Mouse (Mus musculus): ENCODE data around the gene Foxj3. TPM values are rescaled to one million over a fixed set of nuclear protein-coding genes. Genes with fewer than 3 reads are reported as not detected.

Gene Foxj3
- total and polyA plus RNA-seq, 3 experiments, result 13.4 to 33.9 (median 15.3) TPM

DNA sequence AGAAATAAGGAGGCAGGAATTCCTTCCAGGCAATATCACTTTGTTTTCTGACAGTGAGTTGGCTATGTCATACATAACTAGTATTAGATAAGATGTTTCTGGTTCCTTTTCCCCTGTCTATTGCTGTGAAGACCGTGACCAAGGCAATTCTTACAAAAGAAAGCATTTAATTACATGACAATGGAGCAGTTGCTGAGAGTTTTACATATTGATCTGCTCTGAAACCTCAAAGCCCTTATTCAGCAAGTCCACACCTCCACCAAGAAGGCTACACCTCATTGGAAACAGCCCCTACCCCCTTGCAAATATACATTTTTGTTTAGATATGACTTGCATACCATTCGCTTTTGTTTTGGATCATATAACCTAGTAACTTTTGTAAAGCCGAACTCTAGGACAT lies 55.7 kb downstream of the Foxj3 start:
- peaks cover 2 to 23% of the 10 kb centered on the region in 2 experiments; a peak in 2 of 4 replicates for H3K4me1 ChIP-seq (ENCODE audit: control insufficient read depth in 1 of 2, insufficient read depth in 2 of 2)
- peaks cover 6 to 16% of the 10 kb centered on the region in 2 experiments for H3K36me3 ChIP-seq (replicated peaks in 1 of 2; ENCODE audit: control insufficient read depth in 1 of 2, insufficient read depth in 1 of 2, low read length in 1 of 2)
- H3K27ac ChIP-seq (ENCODE audit: insufficient read depth, low read depth), result no peak overlapping the region
- H3K9ac ChIP-seq (ENCODE audit: insufficient read depth, low read depth), result no peak overlapping the region
- no peaks in the 10 kb centered on the region for H3K9me3 ChIP-seq (replicated peaks; ENCODE audit: low read length)
- in situ Hi-C loops (cut with MboI; ENCODE audit: low pct_ligation_motif_present, low pct_unique_long_range_greater_than_20kb, low sequenced_read_pairs) (no loop called here), dilution Hi-C loops (cut with MboI; ENCODE audit: extremely low pct_ligation_motif_present, extremely low pct_unique_long_range_greater_than_20kb, low sequenced_read_pairs) (no loop called here)
- no peak overlapping the region for H3K4me3 ChIP-seq (replicated peaks in 1 of 3; ENCODE audit: low read depth in 2 of 3, low read length in 2 of 3, poor library complexity in 1 of 3)
- H3K4me2 ChIP-seq (ENCODE audit: insufficient read depth, low read depth, poor library complexity, severe bottlenecking), result no peak overlapping the region
- H3K79me2 ChIP-seq (replicated peaks; ENCODE audit: control insufficient read depth, extremely low read depth, insufficient read depth, poor library complexity, severe bottlenecking), result peaks cover 6% of the 10 kb centered on the region; the same call in 1 of the 2 replicates
- no peaks in the 10 kb centered on the region for H3K27me3 ChIP-seq (replicated peaks)
- no peak for DNase-seq (ENCODE audit: extremely low read depth)
- no peak for TF ChIP-seq SMC3 (IDR thresholded peaks at IDR 0.05; ENCODE audit: low read depth, low read length)
- no peak for TF ChIP-seq HCFC1 (IDR thresholded peaks at IDR 0.05; ENCODE audit: low read depth, low read length)
- TF ChIP-seq NELFE (IDR thresholded peaks at IDR 0.05; ENCODE audit: low read depth, low read length), result no peak
- TF ChIP-seq MAFK (IDR thresholded peaks at IDR 0.05; ENCODE audit: insufficient replicate concordance, low read length), result no peak
- TF ChIP-seq EP300 (IDR thresholded peaks at IDR 0.05; ENCODE audit: low read length), result no peak
- no peak for TF ChIP-seq RAD21 (IDR thresholded peaks at IDR 0.05; ENCODE audit: low read depth, low read length)
- no peak for TF ChIP-seq JUN (IDR thresholded peaks at IDR 0.05; ENCODE audit: insufficient read depth, low read depth, low read length)
- no peak for TF ChIP-seq ZMIZ1 (IDR thresholded peaks at IDR 0.05; ENCODE audit: low read depth, low read length)
- TF ChIP-seq CTCF (conservative IDR thresholded peaks at IDR 0.05 in 1 of 2, IDR thresholded peaks at IDR 0.05 in 1 of 2; ENCODE audit: low read depth in 2 of 2, low read length in 2 of 2), result no peak

- DNase-seq (ENCODE audit: extremely low read depth), result no peak
- Histone ChIP-seq H3K27me3 (replicated peaks) (no peaks in the 10 kb centered on the region), H3K4me3 (replicated peaks in 1 of 3; ENCODE audit: low read depth in 2 of 3, low read length in 2 of 3, poor library complexity in 1 of 3) (no peak overlapping the region), H3K4me1 (ENCODE audit: control insufficient read depth in 1 of 2, insufficient read depth in 2 of 2) (peaks cover 2 to 24% of the 10 kb centered on the region in 2 experiments; a peak in 2 of 4 replicates), H3K9ac (ENCODE audit: insufficient read depth, low read depth) (no peak overlapping the region), H3K9me3 (replicated peaks; ENCODE audit: low read length) (no peaks in the 10 kb centered on the region), H3K36me3 (replicated peaks in 1 of 2; ENCODE audit: control insufficient read depth in 1 of 2, insufficient read depth in 1 of 2, low read length in 1 of 2) (peaks cover 4% of the 10 kb centered on the region in 2 experiments), H3K4me2 (ENCODE audit: insufficient read depth, low read depth, poor library complexity, severe bottlenecking) (no peak overlapping the region), H3K79me2 (replicated peaks; ENCODE audit: control insufficient read depth, extremely low read depth, insufficient read depth, poor library complexity, severe bottlenecking) (peaks cover 4% of the 10 kb centered on the region; the same call in 1 of the 2 replicates), H3K27ac (ENCODE audit: insufficient read depth, low read depth) (no peak overlapping the region)
- dilution Hi-C loops (cut with MboI; ENCODE audit: extremely low pct_ligation_motif_present, extremely low pct_unique_long_range_greater_than_20kb, low sequenced_read_pairs) (no loop called here), in situ Hi-C loops (cut with MboI; ENCODE audit: low pct_ligation_motif_present, low pct_unique_long_range_greater_than_20kb, low sequenced_read_pairs) (no loop called here)
- TF ChIP-seq MAZ (IDR thresholded peaks at IDR 0.05; ENCODE audit: low read depth, low read length) (no peak), CHD2 (IDR thresholded peaks at IDR 0.05; ENCODE audit: low read length) (no peak), MAFK (IDR thresholded peaks at IDR 0.05; ENCODE audit: insufficient replicate concordance, low read length) (no peak), KAT2A (IDR thresholded peaks at IDR 0.05; ENCODE audit: insufficient replicate concordance, low read length) (no peak), JUND (conservative IDR thresholded peaks at IDR 0.05; ENCODE audit: low read depth, low read length) (no peak), MAX (IDR thresholded peaks at IDR 0.05; ENCODE audit: low read length) (no peak)
These were observed 57.5 kb downstream of the Foxj3 start for GRCm38 (mm10) chr4:119594331-119594730.

DNA sequence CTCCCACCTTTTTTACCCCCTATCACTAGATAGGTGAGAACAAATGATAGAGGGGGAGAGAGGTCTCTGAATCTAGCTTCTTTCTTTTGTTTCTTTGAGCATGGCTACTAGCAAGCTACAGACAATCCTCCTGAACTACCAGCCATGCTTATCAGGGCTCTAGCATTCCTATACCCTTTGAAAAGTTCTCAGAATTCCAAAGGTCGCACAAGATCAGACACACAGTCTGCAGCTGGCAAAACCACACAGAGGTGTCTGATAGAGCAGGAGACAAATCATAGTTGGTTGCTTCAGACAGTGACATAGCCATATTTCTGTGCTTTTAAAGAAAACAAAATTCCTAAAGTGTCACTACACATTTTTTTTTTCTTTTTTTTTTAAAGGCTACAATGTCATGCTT lies 62.8 kb downstream of the Foxj3 start:
- H3K4me3 ChIP-seq (replicated peaks in 1 of 3; ENCODE audit: low read depth in 2 of 3, low read length in 2 of 3, poor library complexity in 1 of 3), result no peak overlapping the region
- H3K9me3 ChIP-seq (replicated peaks; ENCODE audit: low read length), result no peaks in the 10 kb centered on the region
- H3K4me2 ChIP-seq (ENCODE audit: insufficient read depth, low read depth, poor library complexity, severe bottlenecking), result no peak overlapping the region
- peaks cover 11% of the 10 kb centered on the region; the same call in 1 of the 2 replicates for H3K79me2 ChIP-seq (replicated peaks; ENCODE audit: control insufficient read depth, extremely low read depth, insufficient read depth, poor library complexity, severe bottlenecking)
- dilution Hi-C loops (cut with MboI; ENCODE audit: extremely low pct_ligation_motif_present, extremely low pct_unique_long_range_greater_than_20kb, low sequenced_read_pairs) (no loop called here), in situ Hi-C loops (cut with MboI; ENCODE audit: low pct_ligation_motif_present, low pct_unique_long_range_greater_than_20kb, low sequenced_read_pairs) (no loop called here)
- no peak overlapping the region for H3K27ac ChIP-seq (ENCODE audit: insufficient read depth, low read depth)
- H3K36me3 ChIP-seq (replicated peaks in 1 of 2; ENCODE audit: control insufficient read depth in 1 of 2, insufficient read depth in 1 of 2, low read length in 1 of 2), result peaks cover 7 to 29% of the 10 kb centered on the region in 2 experiments
- no peak for TF ChIP-seq TCF12 (IDR thresholded peaks at IDR 0.05; ENCODE audit: low read depth, low read length)
- no peak for DNase-seq (ENCODE audit: extremely low read depth)
- H3K27me3 ChIP-seq (replicated peaks), result no peaks in the 10 kb centered on the region
- peaks cover 0 to 26% of the 10 kb centered on the region in 2 experiments; a peak in 2 of 4 replicates for H3K4me1 ChIP-seq (ENCODE audit: control insufficient read depth in 1 of 2, insufficient read depth in 2 of 2)
- H3K9ac ChIP-seq (ENCODE audit: insufficient read depth, low read depth), result no peak overlapping the region

Measured in CH12.LX (cell line).